Mouse (Mus musculus) kidney, postnatal 0 days (tissue): Measurements from ENCODE around the gene Ubr3. TPM values are rescaled to one million over a fixed set of nuclear protein-coding genes. Genes with fewer than 3 reads are reported as not detected.

ENCODE experiments used
- ATAC-seq: fragments of 200-750 bp; cut with Nextera tagmentation; replicated peaks from 2 replicates; pipeline ENCODE4 v1.8.0; 2017; ENCODE audit warnings: low read depth, moderate number of reproducible peaks, moderate TSS enrichment, moderate library complexity; ENCODE audit not compliant: low FRiP score
- DNase-seq: peaks from one replicate; pipeline ENCODE4 v3.0.0-alpha.2; 2016; ENCODE audit warnings: low spot score
- H3K27ac ChIP-seq: fragments of 300-500 bp; sonication (generic); 2 replicates; pipeline ENCODE4 v1.5.1; 2014; ENCODE audit warnings: mild to moderate bottlenecking
- H3K27me3 ChIP-seq: fragments of 300-500 bp; sonication (generic); 2 replicates; pipeline ENCODE4 v1.6.1; 2014; ENCODE audit warnings: low read length, mixed read lengths; ENCODE audit not compliant: insufficient read depth
- H3K36me3 ChIP-seq: fragments of 300-500 bp; sonication (generic); 2 replicates; pipeline ENCODE4 v1.6.1; 2014; ENCODE audit warnings: low read length, mixed read lengths; ENCODE audit not compliant: insufficient read depth
- H3K4me1 ChIP-seq: fragments of 300-500 bp; sonication (generic); replicated peaks from 2 replicates; pipeline ENCODE4 v1.6.1; 2014; ENCODE audit warnings: antibody characterized with exemption, low read length, mixed read lengths; ENCODE audit not compliant: insufficient read depth
- H3K4me2 ChIP-seq: fragments of 300-500 bp; sonication (generic); 2 replicates; pipeline ENCODE4 v1.6.1; 2014; ENCODE audit warnings: mild to moderate bottlenecking, low read length, moderate library complexity, mixed read lengths
- H3K4me3 ChIP-seq: fragments of 300-500 bp; sonication (generic); replicated peaks from 2 replicates; pipeline ENCODE4 v1.5.1; 2014; ENCODE audit warnings: low read depth, low read length
- H3K9ac ChIP-seq: fragments of 300-500 bp; sonication (generic); 2 replicates; pipeline ENCODE4 v1.6.1; 2014; ENCODE audit warnings: low read depth, low read length
- H3K9me3 ChIP-seq: fragments of 300-500 bp; sonication (generic); replicated peaks from 2 replicates; pipeline ENCODE4 v1.6.1; 2016; ENCODE audit warnings: low read length, inconsistent platforms, mixed read lengths
- CTCF ChIP-seq: IDR thresholded peaks from 2 replicates; pipeline ENCODE4 v1.5.1; 2016; ENCODE audit warnings: antibody characterized with exemption, low read depth, mild to moderate bottlenecking, moderate library complexity
- WGBS: fragments of 180-500 bp; shearing (Covaris S2); extraction: QIAGEN DNeasy Blood & Tissue Kit; methylation state at CpG from one replicate; pipeline ENCODE4 v1.1.7; 2014; 5-methylcytosine and 5-hydroxymethylcytosine counted together
- polyA plus RNA-seq: library from polyadenylated mRNA; unstranded; fragments of >200 nt; fragmentation: Nextera tagmentation; extraction: Ambion mirVana; gene quantifications from 2 replicates; pipeline ENCODE4 v1.2.1, GENCODE M21; 2015

The Ubr3 gene
- polyA plus RNA-seq, 1 experiment from 2014 or later = 12.8 TPM

- WGBS = 72% methylated on average over 5 of the region's 5 CpGs
- Histone ChIP-seq H3K27me3 (no peaks in the 10 kb centered on the region), H3K36me3 (no peaks in the 10 kb centered on the region), H3K27ac (no peak overlapping the region), H3K9ac (no peak overlapping the region), H3K4me1 (no peaks in the 10 kb centered on the region), H3K4me3 (no peak overlapping the region), H3K9me3 (no peaks in the 10 kb centered on the region), H3K4me2 (no peak overlapping the region)
- DNase-seq (no peak), ATAC-seq (no peak)
- no peak for TF ChIP-seq CTCF
Observed at GRCm38 (mm10) chr2:70034895-70035294, 137.8 kb downstream of the Ubr3 start.

DNA sequence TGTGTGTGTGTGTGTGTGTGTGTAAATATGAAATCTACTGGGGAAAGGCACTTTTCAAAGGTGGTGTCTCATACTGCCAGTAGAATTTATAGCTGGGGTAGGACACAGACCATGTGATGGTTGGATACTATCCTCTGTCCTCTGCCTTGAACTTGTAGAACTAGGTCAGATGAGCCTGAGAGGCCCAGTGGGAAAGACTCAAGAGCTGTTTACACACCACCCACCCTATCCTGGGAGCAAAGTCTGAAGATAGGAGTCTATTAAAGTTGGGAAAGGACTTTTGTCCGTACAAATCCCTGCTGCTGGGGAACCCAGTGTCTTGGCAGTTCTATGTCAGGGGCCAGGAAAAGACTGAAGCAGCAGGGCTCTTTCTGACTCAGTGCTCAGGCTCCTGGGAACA is 138.3 kb downstream of the Ubr3 start:
- H3K36me3 ChIP-seq = no peaks in the 10 kb centered on the region
- WGBS = 88% methylated on average over 1 of the region's 1 CpGs
- no peak overlapping the region for H3K27ac ChIP-seq
- TF ChIP-seq CTCF = no peak
- H3K9ac ChIP-seq = no peak overlapping the region
- no peaks in the 10 kb centered on the region for H3K9me3 ChIP-seq
- no peak overlapping the region for H3K4me2 ChIP-seq
- H3K4me1 ChIP-seq = no peaks in the 10 kb centered on the region
- DNase-seq (no peak), ATAC-seq (no peak)
- no peaks in the 10 kb centered on the region for H3K27me3 ChIP-seq
- H3K4me3 ChIP-seq = no peak overlapping the region

GRCm38 (mm10) chr2:70037221-70037620 is 140.2 kb downstream of the Ubr3 start:
- Histone ChIP-seq H3K4me1 (no peaks in the 10 kb centered on the region), H3K27ac (no peak overlapping the region), H3K27me3 (no peaks in the 10 kb centered on the region), H3K9ac (no peak overlapping the region), H3K4me2 (no peak overlapping the region), H3K4me3 (no peak overlapping the region), H3K36me3 (no peaks in the 10 kb centered on the region), H3K9me3 (no peaks in the 10 kb centered on the region)
- DNase-seq (no peak), ATAC-seq (no peak)
- 75% methylated on average over 8 of the region's 8 CpGs for WGBS
- peak; percentile 63 for TF ChIP-seq CTCF

DNA sequence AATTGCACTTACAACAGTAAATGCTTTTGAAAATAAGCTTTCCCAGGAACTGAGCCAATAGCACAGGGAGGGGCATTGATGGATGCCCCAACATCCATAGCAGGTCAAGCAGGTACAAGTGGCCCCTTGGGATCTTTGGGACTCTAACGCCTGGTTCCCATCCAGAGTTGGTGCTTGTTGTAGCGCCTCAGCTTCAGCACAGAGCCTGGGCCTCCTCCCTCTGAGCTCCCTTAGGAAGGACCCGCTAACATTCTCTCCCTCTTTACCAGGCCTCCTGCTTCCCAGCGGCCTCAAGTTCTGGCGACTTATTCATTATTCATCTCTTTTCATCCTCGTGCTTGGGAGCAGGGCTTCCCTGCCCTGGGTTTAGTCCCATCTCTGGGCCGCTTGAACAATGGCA is 141.7 kb downstream of the Ubr3 start, which contains the start of gene Myo3b:
Myo3b (plus strand) TSS at position 375 of the 400 bp plus-strand sequence.
- H3K36me3 ChIP-seq = no peaks in the 10 kb centered on the region
- DNase-seq = no peak
- no peaks in the 10 kb centered on the region for H3K9me3 ChIP-seq
- no peak within 1 kb of the TSS for H3K27ac ChIP-seq
- TF ChIP-seq CTCF = no peak
- no peaks in the 10 kb centered on the region for H3K27me3 ChIP-seq
- ATAC-seq = no peak
- no peaks in the 10 kb centered on the region for H3K4me1 ChIP-seq
- no peak within 1 kb of the TSS for H3K9ac ChIP-seq
- H3K4me3 ChIP-seq = no peak within 1 kb of the TSS
- H3K4me2 ChIP-seq = no peak within 1 kb of the TSS
- WGBS = 40% methylated on average over 7 of the region's 7 CpGs

DNA sequence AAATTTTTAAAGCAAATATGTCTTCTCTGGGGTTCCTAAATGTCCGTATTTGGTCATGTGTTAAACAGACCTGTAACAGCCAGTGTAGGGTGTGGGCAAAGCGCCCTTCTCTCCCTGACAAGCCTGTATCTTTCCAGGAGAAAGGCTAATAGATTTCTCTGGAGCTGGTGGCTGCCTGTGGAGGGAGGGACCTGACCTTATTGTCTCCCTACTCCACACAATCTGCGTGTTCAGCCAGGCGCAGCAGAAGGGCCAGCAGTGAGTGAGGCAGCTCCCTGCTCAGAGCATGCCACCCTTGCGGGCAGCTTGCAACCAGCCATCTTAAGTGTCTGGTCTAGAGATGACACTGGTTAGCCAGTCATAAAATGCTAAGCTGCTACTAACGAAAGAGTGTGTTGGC is 147.4 kb downstream of the Ubr3 start:
- peak; percentile 59; the same call in 1 of the 2 replicates for ATAC-seq
- Histone ChIP-seq H3K36me3 (no peaks in the 10 kb centered on the region), H3K27ac (no peak overlapping the region), H3K27me3 (no peaks in the 10 kb centered on the region), H3K4me2 (no peak overlapping the region), H3K9me3 (no peaks in the 10 kb centered on the region), H3K9ac (no peak overlapping the region), H3K4me1 (no peaks in the 10 kb centered on the region), H3K4me3 (no peak overlapping the region)
- DNase-seq = peak; percentile 52
- WGBS = 32% methylated on average over 6 of the region's 6 CpGs
- no peak for TF ChIP-seq CTCF

DNA sequence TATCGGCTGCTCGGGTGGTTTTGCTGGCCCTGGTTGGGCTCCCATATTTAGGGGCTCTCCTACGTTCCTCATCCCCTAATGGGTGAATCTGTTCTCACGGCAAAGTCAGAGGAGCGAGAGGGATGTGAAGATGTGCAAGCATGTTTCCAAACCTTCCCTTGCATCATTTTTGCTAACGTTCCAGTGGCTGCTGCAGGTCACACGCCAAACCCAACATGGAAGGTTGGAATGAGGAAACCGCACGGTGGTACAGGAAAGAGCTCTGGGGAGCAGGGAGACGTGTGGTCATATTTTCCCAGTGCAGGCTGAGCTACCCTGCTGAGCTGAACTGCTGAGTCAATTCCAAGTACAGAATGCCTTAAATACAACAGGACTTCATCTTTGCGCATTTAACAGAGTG is 150.8 kb downstream of the Ubr3 start:
- DNase-seq (no peak), ATAC-seq (no peak)
- Histone ChIP-seq H3K9ac (no peak overlapping the region), H3K4me3 (no peak overlapping the region), H3K27me3 (no peaks in the 10 kb centered on the region), H3K9me3 (no peaks in the 10 kb centered on the region), H3K4me2 (no peak overlapping the region), H3K4me1 (no peaks in the 10 kb centered on the region), H3K27ac (no peak overlapping the region), H3K36me3 (no peaks in the 10 kb centered on the region)
- WGBS = 87% methylated on average over 11 of the region's 11 CpGs
- no peak for TF ChIP-seq CTCF

- 76% methylated on average over 9 of the region's 9 CpGs for WGBS
- Histone ChIP-seq H3K4me2 (no peak overlapping the region), H3K36me3 (no peaks in the 10 kb centered on the region), H3K27me3 (no peaks in the 10 kb centered on the region), H3K27ac (no peak overlapping the region), H3K9me3 (no peaks in the 10 kb centered on the region), H3K4me1 (no peaks in the 10 kb centered on the region), H3K4me3 (no peak overlapping the region), H3K9ac (no peak overlapping the region)
- no peak for TF ChIP-seq CTCF
- ATAC-seq = no peak
- no peak for DNase-seq
Observed at GRCm38 (mm10) chr2:70053803-70054202, 156.8 kb downstream of the Ubr3 start.
